Mouse (Mus musculus): ENCODE measurements around the gene 6430548M08Rik. TPM values are rescaled to one million over a fixed set of nuclear protein-coding genes. Genes with fewer than 3 reads are reported as not detected.

6430548M08Rik gene
- polyA plus RNA-seq, 1 experiment from 2014 or later: 16.6 TPM

DNA sequence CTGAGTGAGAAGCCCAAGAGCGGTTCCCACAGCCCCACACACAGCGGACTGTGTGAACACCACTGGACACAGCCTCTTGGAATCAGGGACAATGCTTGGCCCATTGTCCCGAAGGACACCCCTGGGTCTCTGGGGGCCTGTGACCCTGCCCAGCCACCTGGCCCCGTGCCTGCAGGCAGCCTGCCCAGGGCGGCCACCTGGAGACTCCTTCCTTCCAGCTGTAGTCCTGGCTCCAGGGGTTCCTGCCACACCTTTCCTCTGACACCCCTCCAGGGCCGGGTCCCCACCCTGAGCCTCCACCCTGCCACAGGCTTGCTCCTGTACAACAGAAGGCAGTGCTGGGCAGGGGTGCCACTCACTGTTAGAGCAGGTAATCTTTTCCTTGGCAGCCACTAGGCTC is 74.6 kb downstream of the 6430548M08Rik start:
- WGBS: 83% methylated on average over 6 of the region's 6 CpGs
- H3K27ac ChIP-seq (replicated peaks): no peak overlapping the region
- H3K27me3 ChIP-seq: no peaks in the 10 kb centered on the region

DNA sequence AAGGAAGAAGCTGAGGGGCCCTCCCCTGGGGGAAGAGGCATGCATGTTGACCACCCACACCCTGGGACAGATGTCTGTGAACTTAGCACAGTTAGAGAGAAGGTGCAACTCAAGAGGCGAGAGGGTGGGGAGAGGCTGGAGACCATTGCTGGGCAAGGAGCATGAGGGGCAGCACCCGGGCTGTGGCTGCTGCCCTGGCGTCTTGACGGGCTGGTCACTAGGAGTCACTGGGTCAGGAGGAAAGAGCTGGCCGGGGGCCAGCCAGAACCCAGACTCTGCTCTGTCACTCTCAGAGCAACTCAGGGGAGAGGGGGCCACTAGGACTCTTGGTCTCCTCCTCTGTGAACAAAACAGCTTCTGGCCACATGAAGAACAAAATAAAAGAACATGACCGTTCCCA is 75.5 kb downstream of the 6430548M08Rik start:
- H3K4me2 ChIP-seq (replicated peaks): no peak overlapping the region
- no peaks in the 10 kb centered on the region for H3K36me3 ChIP-seq
- no peak overlapping the region for H3K9ac ChIP-seq (replicated peaks)
- peaks cover 35% of the 10 kb centered on the region for H3K4me1 ChIP-seq
- WGBS: 89% methylated on average over 6 of the region's 6 CpGs
- no peaks in the 10 kb centered on the region for H3K27me3 ChIP-seq
- no peak for ATAC-seq (ENCODE audit: low FRiP score, low read depth)
- H3K4me3 ChIP-seq: no peak overlapping the region
- no peak overlapping the region for H3K27ac ChIP-seq (replicated peaks)
- no peaks in the 10 kb centered on the region for H3K9me3 ChIP-seq

More for the DNA sequence above, 74.6 kb downstream of the 6430548M08Rik start:
- Histone ChIP-seq H3K4me3 (no peak overlapping the region), H3K9me3 (no peaks in the 10 kb centered on the region), H3K4me2 (replicated peaks) (no peak overlapping the region), H3K36me3 (no peaks in the 10 kb centered on the region), H3K4me1 (peaks cover 41% of the 10 kb centered on the region), H3K9ac (replicated peaks) (no peak overlapping the region)
- ATAC-seq (ENCODE audit: low FRiP score, low read depth): no peak

DNA sequence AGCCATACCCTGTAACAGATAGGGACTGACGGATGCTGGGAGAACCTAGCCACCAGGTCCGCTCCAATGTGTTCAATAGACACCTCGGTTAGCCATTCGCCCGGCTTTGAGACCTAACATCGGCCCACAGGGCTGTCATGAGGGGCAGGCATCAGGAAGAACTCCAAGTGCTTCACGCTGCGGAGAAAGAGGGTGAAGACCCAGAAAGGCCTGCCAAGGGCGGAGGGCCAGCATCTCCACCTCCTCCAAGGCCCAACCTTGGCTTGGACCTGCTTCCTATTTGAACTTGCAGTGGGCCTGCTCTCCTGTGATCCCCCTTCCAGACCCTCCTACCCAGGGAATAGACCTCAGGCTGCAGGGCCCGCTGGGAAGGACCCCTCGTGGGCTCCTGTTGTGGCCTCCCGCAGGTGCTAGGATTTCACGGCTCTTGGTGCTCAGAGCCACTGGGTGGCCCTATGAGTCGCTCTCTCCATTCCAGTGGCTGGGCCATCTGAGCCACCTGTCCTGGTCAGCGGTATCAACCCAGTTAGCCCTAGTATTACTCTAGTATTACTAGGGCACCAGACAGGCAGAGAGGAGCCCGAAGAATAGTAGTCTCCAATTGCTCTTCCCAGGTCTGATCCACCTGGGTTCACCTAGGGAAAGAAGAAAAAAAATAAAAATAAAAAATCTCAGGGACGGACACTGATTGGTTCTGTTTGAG is 76.3 kb downstream of the 6430548M08Rik start:
- Histone ChIP-seq H3K27me3 (no peaks in the 10 kb centered on the region), H3K4me1 (peaks cover 27% of the 10 kb centered on the region), H3K4me2 (replicated peaks) (no peak overlapping the region), H3K9me3 (no peaks in the 10 kb centered on the region), H3K36me3 (no peaks in the 10 kb centered on the region), H3K9ac (replicated peaks) (no peak overlapping the region), H3K27ac (replicated peaks) (peak overlapping the region; percentile 31; the same call in 1 of the 2 replicates), H3K4me3 (no peak overlapping the region)
- 83% methylated on average over 17 of the region's 17 CpGs for WGBS
- no peak for ATAC-seq (ENCODE audit: low FRiP score, low read depth)

DNA sequence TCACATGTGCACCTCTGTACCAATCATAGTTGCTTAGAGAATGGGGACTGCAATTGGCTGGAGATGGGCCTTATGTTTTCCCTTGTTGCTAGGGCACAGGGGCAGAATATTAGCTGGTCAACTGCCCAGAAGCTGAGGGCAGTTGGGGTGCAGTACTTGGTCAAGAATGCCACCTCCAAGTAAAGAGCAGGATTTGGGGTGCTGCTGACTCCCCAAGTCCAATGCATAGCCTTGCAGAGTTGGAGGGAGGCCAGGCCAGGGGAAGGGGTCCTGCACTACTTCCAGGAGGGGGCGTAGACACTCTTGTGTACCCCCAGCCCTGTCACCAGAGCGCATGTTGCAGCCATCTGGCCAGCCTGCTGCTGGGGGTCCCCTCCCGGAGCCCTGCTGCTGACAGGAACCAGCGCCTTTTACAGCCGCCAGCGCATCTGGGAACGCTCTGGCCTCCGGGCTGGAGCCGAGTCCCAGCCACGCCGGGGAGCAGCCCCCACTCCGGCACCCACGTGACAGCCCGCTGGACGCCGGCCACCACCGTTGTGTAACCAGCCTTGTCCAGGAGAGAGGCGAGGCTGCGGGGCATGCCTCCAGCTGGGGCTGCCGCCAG is 77.0 kb downstream of the 6430548M08Rik start:
- H3K4me3 ChIP-seq: no peak overlapping the region
- no peaks in the 10 kb centered on the region for H3K9me3 ChIP-seq
- H3K36me3 ChIP-seq: no peaks in the 10 kb centered on the region
- WGBS: 57% methylated on average over 20 of the region's 20 CpGs
- H3K4me2 ChIP-seq (replicated peaks): peak overlapping the region; percentile 35
- H3K9ac ChIP-seq (replicated peaks): 0 out of 2 replicates have a peak overlapping the region, but pooled peaks have one; percentile 2
- peaks cover 20% of the 10 kb centered on the region for H3K4me1 ChIP-seq
- H3K27ac ChIP-seq (replicated peaks): peak overlapping the region; percentile 78
- peak; percentile 75 for ATAC-seq (ENCODE audit: low FRiP score, low read depth)
- no peaks in the 10 kb centered on the region for H3K27me3 ChIP-seq

DNA sequence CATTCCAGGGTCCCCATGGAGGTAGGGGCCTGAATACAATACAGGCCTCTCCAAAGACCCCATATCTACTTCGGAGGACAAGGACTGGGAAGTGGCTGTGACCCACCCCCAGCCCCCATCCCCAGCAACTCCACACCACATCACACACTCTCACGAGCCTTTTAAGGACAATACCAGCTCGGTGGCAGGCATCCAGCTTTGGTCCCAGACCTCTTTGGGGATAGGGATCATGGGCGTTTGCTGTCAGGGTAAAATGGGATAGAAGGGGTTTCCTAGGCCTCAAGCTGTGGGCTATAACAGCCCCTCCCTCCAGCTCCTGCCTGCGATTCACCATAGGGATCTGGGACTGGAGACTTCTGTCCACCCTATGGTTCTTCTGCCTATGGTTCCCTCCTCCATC is 77.7 kb downstream of the 6430548M08Rik start:
- H3K4me2 ChIP-seq (replicated peaks): 0 out of 2 replicates have a peak overlapping the region, but pooled peaks have one; percentile 35
- ATAC-seq (ENCODE audit: low FRiP score, low read depth): no peak
- H3K27ac ChIP-seq (replicated peaks): 0 out of 2 replicates have a peak overlapping the region, but pooled peaks have one; percentile 78
- H3K9ac ChIP-seq (replicated peaks): no peak overlapping the region
- peaks cover 13% of the 10 kb centered on the region for H3K4me1 ChIP-seq
- H3K27me3 ChIP-seq: no peaks in the 10 kb centered on the region
- H3K4me3 ChIP-seq: no peak overlapping the region
- WGBS: 81% methylated on average over 5 of the region's 5 CpGs
- H3K9me3 ChIP-seq: no peaks in the 10 kb centered on the region
- H3K36me3 ChIP-seq: no peaks in the 10 kb centered on the region

DNA sequence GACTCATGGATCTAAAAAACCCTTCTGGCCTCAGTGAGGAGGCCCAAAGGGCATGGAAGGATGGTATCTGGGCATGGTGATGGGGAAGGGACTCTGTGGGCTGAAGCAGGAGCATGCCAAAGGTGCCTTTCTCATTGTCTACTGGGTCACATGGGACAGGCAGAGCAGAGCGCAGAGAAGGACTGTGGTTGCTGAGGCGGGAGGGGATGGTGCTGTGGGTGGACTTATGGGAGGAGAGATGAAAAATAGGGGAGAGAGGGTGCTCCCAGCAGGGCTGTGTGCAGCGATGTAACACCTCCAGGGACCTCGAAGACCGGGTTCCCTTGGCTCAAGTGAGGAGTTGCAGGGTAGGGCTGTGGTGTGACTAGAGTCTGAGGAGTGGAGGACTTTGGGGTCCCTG is 78.2 kb downstream of the 6430548M08Rik start:
- no peak overlapping the region for H3K4me2 ChIP-seq (replicated peaks)
- H3K4me1 ChIP-seq: peaks cover 10% of the 10 kb centered on the region
- H3K36me3 ChIP-seq: no peaks in the 10 kb centered on the region
- no peaks in the 10 kb centered on the region for H3K9me3 ChIP-seq
- no peak overlapping the region for H3K9ac ChIP-seq (replicated peaks)
- no peak for ATAC-seq (ENCODE audit: low FRiP score, low read depth)
- H3K27me3 ChIP-seq: no peaks in the 10 kb centered on the region
- H3K4me3 ChIP-seq: no peak overlapping the region
- 96% methylated on average over 5 of the region's 5 CpGs for WGBS
- no peak overlapping the region for H3K27ac ChIP-seq (replicated peaks)

DNA sequence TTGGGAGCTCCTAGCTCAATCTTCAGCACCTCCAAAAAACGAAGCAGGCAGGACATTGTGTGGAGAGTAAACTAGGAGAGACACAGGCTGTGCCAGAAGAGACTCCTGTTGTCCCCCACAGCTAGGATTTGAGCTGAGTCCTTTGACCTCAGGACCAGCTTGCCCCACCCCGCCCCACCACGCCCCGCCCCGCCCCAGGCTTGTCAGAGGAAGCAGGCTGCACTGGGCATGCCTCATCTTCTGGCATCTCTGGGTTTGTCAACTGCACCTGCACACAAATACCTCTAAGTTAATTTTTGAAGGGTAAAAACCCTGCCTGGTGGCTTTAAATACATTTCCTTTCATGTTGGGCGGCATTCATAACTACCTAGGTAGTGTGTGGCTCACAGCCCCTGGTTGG is 87.4 kb downstream of the 6430548M08Rik start:
- Histone ChIP-seq H3K4me2 (replicated peaks) (no peak overlapping the region), H3K27me3 (no peaks in the 10 kb centered on the region), H3K9me3 (peaks cover 5% of the 10 kb centered on the region; the same call in 1 of the 2 replicates), H3K4me3 (no peak overlapping the region), H3K4me1 (no peaks in the 10 kb centered on the region), H3K9ac (replicated peaks) (no peak overlapping the region), H3K36me3 (no peaks in the 10 kb centered on the region), H3K27ac (replicated peaks) (no peak overlapping the region)
- no peak for ATAC-seq (ENCODE audit: low FRiP score, low read depth)
- 85% methylated on average over 6 of the region's 6 CpGs for WGBS

DNA sequence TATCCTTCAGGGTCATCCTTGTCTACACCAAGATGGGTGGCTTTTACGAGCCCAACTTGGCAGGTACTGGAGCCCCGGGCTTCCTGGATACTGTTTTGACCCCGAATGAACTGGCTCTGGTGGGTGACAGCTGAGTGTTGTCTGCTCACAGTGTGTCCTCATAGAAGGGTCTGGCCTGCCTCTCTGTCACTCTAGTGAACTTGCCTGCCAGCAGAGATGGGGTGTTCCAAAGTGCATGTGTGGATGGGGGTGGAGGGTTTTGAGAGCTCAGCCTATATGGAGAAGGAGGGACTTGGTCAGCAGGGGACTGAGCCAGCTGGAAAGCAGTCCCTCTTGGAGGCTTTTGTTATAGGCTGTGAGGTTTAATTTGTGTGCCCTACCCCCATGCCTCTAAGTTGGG is 88.6 kb downstream of the 6430548M08Rik start:
- peaks cover 5% of the 10 kb centered on the region; the same call in 1 of the 2 replicates for H3K9me3 ChIP-seq
- H3K36me3 ChIP-seq: no peaks in the 10 kb centered on the region
- no peaks in the 10 kb centered on the region for H3K27me3 ChIP-seq
- H3K4me3 ChIP-seq: no peak overlapping the region
- H3K9ac ChIP-seq (replicated peaks): no peak overlapping the region
- H3K4me1 ChIP-seq: no peaks in the 10 kb centered on the region
- no peak overlapping the region for H3K27ac ChIP-seq (replicated peaks)
- no peak overlapping the region for H3K4me2 ChIP-seq (replicated peaks)
- WGBS: 75% methylated on average over 3 of the region's 3 CpGs
- ATAC-seq (ENCODE audit: low FRiP score, low read depth): no peak

DNA sequence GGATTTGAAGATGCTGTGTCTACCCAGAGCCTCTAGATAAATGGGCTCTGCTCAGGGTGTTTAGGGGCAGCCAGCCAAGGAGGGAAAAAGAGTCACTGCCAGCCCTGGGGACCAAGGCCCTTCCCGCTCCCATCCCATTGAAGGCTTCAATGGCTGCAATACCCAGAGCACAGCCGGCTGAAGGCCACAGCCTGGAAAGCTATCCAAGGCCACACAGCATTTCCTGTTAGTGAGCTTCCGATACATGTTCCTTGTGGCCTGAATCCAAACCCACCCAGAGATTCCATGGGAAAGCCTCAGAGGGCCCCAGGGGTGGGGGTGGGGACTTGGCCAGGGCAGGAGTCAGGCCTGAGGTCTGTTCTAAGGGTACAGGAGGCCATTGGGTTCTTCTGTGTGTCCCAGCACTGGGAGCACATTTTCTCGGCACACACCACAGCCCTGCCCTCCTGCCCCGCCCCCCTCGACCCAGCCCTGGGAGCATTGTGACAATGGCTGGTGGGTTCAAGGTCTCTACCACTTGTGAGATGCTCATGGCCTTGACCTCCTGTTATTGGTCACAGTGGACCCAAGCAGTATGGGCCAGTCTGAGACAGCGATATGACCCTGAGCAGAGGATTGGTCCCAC is 90.9 kb downstream of the 6430548M08Rik start:
- no peak for ATAC-seq (ENCODE audit: low FRiP score, low read depth)
- no peak overlapping the region for H3K4me3 ChIP-seq
- 72% methylated on average over 7 of the region's 7 CpGs for WGBS
- no peaks in the 10 kb centered on the region for H3K27me3 ChIP-seq
- no peak overlapping the region for H3K27ac ChIP-seq (replicated peaks)
- H3K4me1 ChIP-seq: 0 out of 2 replicates have a peak, but pooled peaks cover under 1% of the 10 kb centered on the region
- no peaks in the 10 kb centered on the region for H3K36me3 ChIP-seq
- H3K4me2 ChIP-seq (replicated peaks): no peak overlapping the region
- no peak overlapping the region for H3K9ac ChIP-seq (replicated peaks)
- H3K9me3 ChIP-seq: peaks cover 2% of the 10 kb centered on the region; the same call in 1 of the 2 replicates

DNA sequence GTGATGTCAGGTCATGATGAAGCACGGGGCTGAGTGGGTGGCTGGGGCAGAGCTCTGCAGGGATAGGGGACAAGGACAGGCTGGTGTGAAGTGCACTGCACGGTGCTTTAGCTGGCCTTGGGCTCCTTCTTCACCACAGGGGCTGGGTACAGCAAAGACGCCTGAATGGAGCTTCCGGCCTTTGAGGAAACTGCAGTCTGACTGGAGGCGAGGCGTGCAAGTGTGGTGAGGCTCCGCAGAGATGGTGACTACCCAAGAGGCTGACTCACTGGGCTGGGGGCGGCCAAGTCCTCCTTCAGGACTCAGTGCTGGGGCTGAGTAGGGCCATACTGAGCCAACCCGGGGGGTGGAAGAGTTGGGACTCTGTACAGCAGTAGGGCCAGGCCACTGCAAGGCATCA is 92.0 kb downstream of the 6430548M08Rik start:
- peaks cover 10% of the 10 kb centered on the region for H3K4me1 ChIP-seq
- H3K27ac ChIP-seq (replicated peaks): no peak overlapping the region
- no peaks in the 10 kb centered on the region for H3K27me3 ChIP-seq
- H3K4me3 ChIP-seq: no peak overlapping the region
- WGBS: 81% methylated on average over 9 of the region's 9 CpGs
- H3K36me3 ChIP-seq: no peaks in the 10 kb centered on the region
- H3K4me2 ChIP-seq (replicated peaks): no peak overlapping the region
- H3K9me3 ChIP-seq: no peaks in the 10 kb centered on the region
- no peak for ATAC-seq (ENCODE audit: low FRiP score, low read depth)
- no peak overlapping the region for H3K9ac ChIP-seq (replicated peaks)

DNA sequence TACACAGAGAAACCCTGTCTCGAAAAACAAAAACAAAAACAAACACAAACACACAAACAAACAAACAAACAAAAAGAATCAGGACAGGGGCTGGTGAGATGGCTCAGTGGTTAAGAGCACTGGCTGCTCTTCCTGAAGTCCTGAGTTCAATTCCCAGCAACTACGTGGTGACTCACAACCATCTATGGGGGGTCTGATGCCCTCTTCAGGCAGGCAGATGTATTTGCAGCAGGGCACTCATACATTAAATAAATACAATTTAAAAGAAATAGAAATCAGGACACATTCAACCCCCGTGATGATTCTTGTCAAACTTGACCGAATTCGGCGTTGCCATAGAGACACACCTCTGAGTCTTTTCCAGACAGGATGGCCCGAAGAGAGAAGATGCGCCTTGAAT is 93.4 kb downstream of the 6430548M08Rik start:
- Histone ChIP-seq H3K9ac (replicated peaks) (no peak overlapping the region), H3K9me3 (no peaks in the 10 kb centered on the region), H3K4me1 (peaks cover 20% of the 10 kb centered on the region), H3K36me3 (no peaks in the 10 kb centered on the region), H3K27ac (replicated peaks) (no peak overlapping the region), H3K4me2 (replicated peaks) (no peak overlapping the region), H3K4me3 (no peak overlapping the region), H3K27me3 (no peaks in the 10 kb centered on the region)
- ATAC-seq (ENCODE audit: low FRiP score, low read depth): no peak
- 89% methylated on average over 8 of the region's 8 CpGs for WGBS

DNA sequence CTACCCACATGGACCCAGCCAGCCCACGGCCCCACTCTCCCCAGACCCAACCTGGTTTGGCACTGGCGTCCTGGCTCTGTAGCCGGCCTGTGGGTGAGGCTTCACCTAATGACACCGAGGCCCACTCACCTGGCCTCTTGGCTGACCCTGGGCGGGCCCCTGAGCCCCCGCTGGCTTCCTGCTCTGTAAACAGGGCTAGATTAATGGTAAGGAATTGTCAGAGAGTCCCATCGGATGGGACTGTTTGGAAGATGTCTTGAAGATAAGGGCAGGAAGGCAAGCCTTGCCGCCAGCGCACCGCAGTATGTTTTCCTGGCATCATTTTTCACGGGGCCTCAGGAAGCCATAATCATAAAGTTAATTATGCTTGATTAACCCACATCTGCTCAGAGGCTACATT is 94.2 kb downstream of the 6430548M08Rik start:
- Histone ChIP-seq H3K27me3 (no peaks in the 10 kb centered on the region), H3K4me1 (peaks cover 24% of the 10 kb centered on the region), H3K9me3 (no peaks in the 10 kb centered on the region), H3K36me3 (no peaks in the 10 kb centered on the region), H3K4me2 (replicated peaks) (no peak overlapping the region), H3K4me3 (no peak overlapping the region), H3K27ac (replicated peaks) (no peak overlapping the region), H3K9ac (replicated peaks) (no peak overlapping the region)
- no peak for ATAC-seq (ENCODE audit: low FRiP score, low read depth)
- 79% methylated on average over 11 of the region's 11 CpGs for WGBS

Data from midbrain, embryonic 12.5 days (tissue).